Mouse (Mus musculus): ENCODE results near the gene Abca15. TPM values are rescaled to one million over a fixed set of nuclear protein-coding genes. Genes with fewer than 3 reads are reported as not detected.

Abca15 gene
- polyA plus RNA-seq, 1 experiment from 2014 or later = not detected

Other genes starting within 250 kb of the Abca15 start
- gene Dnah3, start 233.4 kb upstream of the Abca15 start, polyA plus RNA-seq (2015; fragmentation: Nextera tagmentation; extraction: Ambion mirVana) = 0.21 and 0.27 TPM in 2 replicates
- gene Tmem159, start 226.3 kb upstream of the Abca15 start, polyA plus RNA-seq (2015; fragmentation: Nextera tagmentation; extraction: Ambion mirVana) = 5.6 and 5.7 TPM in 2 replicates
- gene Zp2, start 183.4 kb upstream of the Abca15 start, polyA plus RNA-seq (2015; fragmentation: Nextera tagmentation; extraction: Ambion mirVana) = not detected in 2 replicates
- gene Anks4b, start 154.8 kb upstream of the Abca15 start, polyA plus RNA-seq (2015; fragmentation: Nextera tagmentation; extraction: Ambion mirVana) = not detected in 2 replicates
- gene Crym, start 126.6 kb upstream of the Abca15 start, polyA plus RNA-seq (2015; fragmentation: Nextera tagmentation; extraction: Ambion mirVana) = 10.4 and 10.8 TPM in 2 replicates
- gene Abca14, start 124.7 kb upstream of the Abca15 start, polyA plus RNA-seq (2015; fragmentation: Nextera tagmentation; extraction: Ambion mirVana) = not detected in 2 replicates
- not detected in 2 replicates for gene Abca16, start 81.0 kb downstream of the Abca15 start, polyA plus RNA-seq (2015; fragmentation: Nextera tagmentation; extraction: Ambion mirVana)